Mouse (Mus musculus) cerebellum, adult 2 months (tissue): ENCODE results near the gene Vcan. TPM values are rescaled to one million over a fixed set of nuclear protein-coding genes. Genes with fewer than 3 reads are reported as not detected.

ENCODE experiments used
- DNase-seq, 2 experiments: peaks; one replicate each; pipeline ENCODE4 v3.0.0; 2021
- H3K27ac ChIP-seq: fragments of 200-500 bp; 2 replicates; pipeline ENCODE4 v1.5.1; 2012; ENCODE audit warnings: low read length, control low read depth, inconsistent platforms; ENCODE audit not compliant: insufficient read depth
- H3K27me3 ChIP-seq: fragments of 200-500 bp; 2 replicates; pipeline ENCODE4 v1.6.1; 2012; ENCODE audit warnings: inconsistent platforms, mild to moderate bottlenecking, low read length, moderate library complexity; ENCODE audit not compliant: control insufficient read depth, insufficient read depth
- H3K4me1 ChIP-seq: fragments of 200-500 bp; 2 replicates; pipeline ENCODE4 v1.6.1; 2011; ENCODE audit warnings: low read length; ENCODE audit not compliant: control insufficient read depth, insufficient read depth
- H3K4me3 ChIP-seq: fragments of 200-500 bp; replicated peaks from 2 replicates; pipeline ENCODE3; 2011; ENCODE audit warnings: mild to moderate bottlenecking, low read depth, low read length, control low read depth; ENCODE audit not compliant: insufficient read depth
- CTCF ChIP-seq: fragments of 200-500 bp; IDR thresholded peaks from 2 replicates; pipeline ENCODE4 v1.5.1; 2011; ENCODE audit warnings: low read depth, mild to moderate bottlenecking, control low read depth, low read length, moderate library complexity, borderline replicate concordance; ENCODE audit not compliant: insufficient read depth
- POLR2A ChIP-seq: fragments of 200-500 bp; IDR thresholded peaks from 2 replicates; pipeline ENCODE4 v1.6.1; 2011; ENCODE audit warnings: low read length, control low read depth, borderline replicate concordance; ENCODE audit not compliant: insufficient read depth
- WGBS: fragments of 180-500 bp; shearing (Covaris S2); methylation state at CpG from one replicate; pipeline ENCODE4 v1.1.7; 2018; 5-methylcytosine and 5-hydroxymethylcytosine counted together
- polyA plus RNA-seq: library from polyadenylated mRNA; depleted of rRNA; stranded (reverse); fragments of >200 nt; gene quantifications from 2 replicates; pipeline ENCODE4 v1.2.3, GENCODE M21; 2012

Vcan gene
- polyA plus RNA-seq, 1 experiment, result 9.5 TPM

- TF ChIP-seq CTCF (no peak), POLR2A (no peak)
- Histone ChIP-seq H3K4me1 (no peaks in the 10 kb centered on the region), H3K4me3 (no peak overlapping the region), H3K27ac (no peak overlapping the region), H3K27me3 (no peaks in the 10 kb centered on the region)
- 89% methylated on average over 4 of the region's 4 CpGs for WGBS
- DNase-seq, result no peak
Measured at GRCm38 (mm10) chr13:89709497-89710201, 32.7 kb downstream of the Vcan start.

- 88% methylated on average over 7 of the region's 7 CpGs for WGBS
Measured at GRCm38 (mm10) chr13:89708151-89708927, 34.0 kb downstream of the Vcan start.

GRCm38 (mm10) chr13:89702395-89702794 is 39.9 kb downstream of the Vcan start:
- no peaks in the 10 kb centered on the region for H3K4me1 ChIP-seq
- WGBS, result 85% methylated on average over 4 of the region's 4 CpGs
- no peaks in the 10 kb centered on the region for H3K27me3 ChIP-seq
- TF ChIP-seq POLR2A (no peak), CTCF (no peak)
- no peak overlapping the region for H3K27ac ChIP-seq
- no peak overlapping the region for H3K4me3 ChIP-seq
- DNase-seq, result no peak

More at GRCm38 (mm10) chr13:89708151-89708927, 34.0 kb downstream of the Vcan start:
- no peak for DNase-seq
- H3K27ac ChIP-seq, result no peak overlapping the region
- TF ChIP-seq CTCF (no peak), POLR2A (no peak)
- no peaks in the 10 kb centered on the region for H3K4me1 ChIP-seq
- no peaks in the 10 kb centered on the region for H3K27me3 ChIP-seq
- H3K4me3 ChIP-seq, result no peak overlapping the region

GRCm38 (mm10) chr13:89699998-89700555 is 42.2 kb downstream of the Vcan start:
- Histone ChIP-seq H3K4me1 (no peaks in the 10 kb centered on the region), H3K4me3 (no peak overlapping the region), H3K27me3 (no peaks in the 10 kb centered on the region), H3K27ac (no peak overlapping the region)
- DNase-seq, result no peak
- no peak for TF ChIP-seq CTCF
- no peak for TF ChIP-seq POLR2A
- WGBS, result 91% methylated on average over 2 of the region's 2 CpGs

GRCm38 (mm10) chr13:89692597-89692996 is 49.7 kb downstream of the Vcan start:
- DNase-seq, result no peak
- no peak overlapping the region for H3K27ac ChIP-seq
- WGBS, result 100% methylated on average over 1 of the region's 1 CpGs
- H3K4me1 ChIP-seq, result no peaks in the 10 kb centered on the region
- H3K4me3 ChIP-seq, result no peak overlapping the region
- TF ChIP-seq CTCF, result no peak
- TF ChIP-seq POLR2A, result no peak
- H3K27me3 ChIP-seq, result no peaks in the 10 kb centered on the region

GRCm38 (mm10) chr13:89683490-89683889 is 58.8 kb downstream of the Vcan start:
- TF ChIP-seq POLR2A, result no peak
- TF ChIP-seq CTCF, result no peak
- 98% methylated on average over 3 of the region's 3 CpGs for WGBS
- no peaks in the 10 kb centered on the region for H3K27me3 ChIP-seq
- DNase-seq, result no peak
- H3K4me3 ChIP-seq, result no peak overlapping the region
- H3K4me1 ChIP-seq, result no peaks in the 10 kb centered on the region
- H3K27ac ChIP-seq, result no peak overlapping the region

- Histone ChIP-seq H3K27ac (no peak overlapping the region), H3K27me3 (no peaks in the 10 kb centered on the region), H3K4me3 (no peak overlapping the region), H3K4me1 (no peaks in the 10 kb centered on the region)
- no peak for DNase-seq
- no peak for TF ChIP-seq CTCF
- TF ChIP-seq POLR2A, result no peak
- WGBS, result 83% methylated on average over 7 of the region's 7 CpGs
Measured at GRCm38 (mm10) chr13:89682254-89682653, 60.1 kb downstream of the Vcan start.

GRCm38 (mm10) chr13:89679756-89680155 is 62.6 kb downstream of the Vcan start:
- no peak for TF ChIP-seq POLR2A
- 80% methylated on average over 6 of the region's 6 CpGs for WGBS
- Histone ChIP-seq H3K27me3 (no peaks in the 10 kb centered on the region), H3K4me1 (no peaks in the 10 kb centered on the region), H3K4me3 (no peak overlapping the region), H3K27ac (no peak overlapping the region)
- DNase-seq, result no peak

GRCm38 (mm10) chr13:89670505-89670904 is 71.8 kb downstream of the Vcan start:
- Histone ChIP-seq H3K27me3 (no peaks in the 10 kb centered on the region), H3K27ac (no peak overlapping the region), H3K4me3 (no peak overlapping the region), H3K4me1 (no peaks in the 10 kb centered on the region)
- DNase-seq, result no peak
- 85% methylated on average over 3 of the region's 3 CpGs for WGBS
- TF ChIP-seq POLR2A, result no peak
- TF ChIP-seq CTCF, result no peak
